Mouse (Mus musculus): ENCODE measurements around the gene Arhgap27. TPM values are rescaled to one million over a fixed set of nuclear protein-coding genes. Genes with fewer than 3 reads are reported as not detected.

Arhgap27 gene
- polyA plus RNA-seq, 1 experiment, result 122 TPM

DNA sequence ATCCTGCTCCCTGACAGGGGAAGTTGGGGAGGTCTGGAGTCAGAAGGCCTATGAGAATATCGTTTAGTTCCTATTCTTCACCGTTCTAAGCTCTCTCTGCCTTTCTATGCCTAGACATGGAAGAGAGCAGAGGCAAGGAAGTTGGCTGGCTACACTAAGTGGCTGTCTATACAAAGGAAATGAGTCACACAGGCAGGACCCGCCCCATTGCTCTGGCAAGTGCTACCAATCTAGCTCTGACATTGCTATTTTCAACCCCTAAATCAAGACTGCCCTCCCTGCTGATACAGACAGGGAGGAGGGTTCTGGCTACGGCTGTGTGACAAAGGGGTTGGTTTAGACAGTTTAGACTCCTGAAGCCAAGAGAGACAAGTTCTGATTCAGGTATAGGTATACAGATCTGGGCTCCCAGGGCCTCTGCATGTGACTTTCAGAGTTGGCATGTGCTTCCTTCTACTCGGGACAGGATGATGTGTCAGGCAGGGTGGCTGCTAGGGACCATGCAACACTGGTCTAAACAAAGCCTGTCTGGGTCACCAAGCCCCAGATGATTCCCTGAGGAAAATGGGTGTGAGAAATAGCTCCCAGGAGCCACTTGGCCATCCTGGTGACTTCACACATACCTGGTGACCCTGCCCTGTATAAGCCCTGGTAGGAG, 18.6 kb upstream of the Arhgap27 start:
- 0 out of 2 replicates have a peak overlapping the region, but pooled peaks have one; percentile 24 for H3K27ac ChIP-seq (ENCODE audit: insufficient read depth, low read depth, low read length)

DNA sequence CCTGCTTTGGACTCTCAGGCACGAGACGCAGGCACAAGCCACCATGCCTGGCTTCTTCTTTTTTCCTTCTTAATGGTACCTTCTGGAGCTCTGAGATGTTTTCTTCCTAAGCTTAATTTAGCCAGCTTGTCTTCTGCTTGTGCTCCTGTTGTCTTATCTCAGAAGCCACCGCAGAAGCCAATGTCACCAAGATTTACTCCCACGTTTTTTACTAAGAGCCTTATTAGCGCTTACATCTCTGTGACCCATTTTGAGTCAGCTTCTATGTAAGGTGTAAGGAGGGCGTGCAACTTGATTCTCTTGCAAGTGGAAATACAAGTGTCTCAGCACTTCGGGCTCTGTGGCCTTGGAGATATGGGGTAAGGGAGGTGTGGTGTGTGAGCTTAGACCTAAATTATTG, 18.0 kb upstream of the Arhgap27 start:
- H3K27me3 ChIP-seq (ENCODE audit: control insufficient read depth, insufficient read depth, low read length), result no peaks in the 10 kb centered on the region
- 0 out of 2 replicates have a peak overlapping the region, but pooled peaks have one; percentile 24 for H3K27ac ChIP-seq (ENCODE audit: insufficient read depth, low read depth, low read length)
- TF ChIP-seq POLR2A (IDR thresholded peaks at IDR 0.05; ENCODE audit: low read depth, low read length), result no peak
- TF ChIP-seq CTCF (IDR thresholded peaks at IDR 0.05; ENCODE audit: extremely low read depth, insufficient read length, insufficient replicate concordance, low read depth, low read length), result no peak
- WGBS, result 83% methylated on average over 7 of the region's 7 CpGs
- no peak overlapping the region for H3K4me3 ChIP-seq (ENCODE audit: low read depth, low read length)
- peaks cover 9% of the 10 kb centered on the region; the same call in 1 of the 2 replicates for H3K4me1 ChIP-seq (ENCODE audit: control insufficient read depth, insufficient read depth, insufficient read length, low read length)
- peaks cover 40% of the 10 kb centered on the region for H3K36me3 ChIP-seq (ENCODE audit: control insufficient read depth, insufficient read depth, low read length)

More for the DNA sequence above, 18.6 kb upstream of the Arhgap27 start:
- WGBS, result 28% methylated on average over 5 of the region's 5 CpGs
- peaks cover 39% of the 10 kb centered on the region for H3K36me3 ChIP-seq (ENCODE audit: control insufficient read depth, insufficient read depth, low read length)
- H3K4me1 ChIP-seq (ENCODE audit: control insufficient read depth, insufficient read depth, insufficient read length, low read length), result peaks cover 9% of the 10 kb centered on the region; the same call in 1 of the 2 replicates
- TF ChIP-seq CTCF (IDR thresholded peaks at IDR 0.05; ENCODE audit: extremely low read depth, insufficient read length, insufficient replicate concordance, low read depth, low read length) (no peak), POLR2A (IDR thresholded peaks at IDR 0.05; ENCODE audit: low read depth, low read length) (no peak)
- H3K27me3 ChIP-seq (ENCODE audit: control insufficient read depth, insufficient read depth, low read length), result no peaks in the 10 kb centered on the region
- no peak overlapping the region for H3K4me3 ChIP-seq (ENCODE audit: low read depth, low read length)

DNA sequence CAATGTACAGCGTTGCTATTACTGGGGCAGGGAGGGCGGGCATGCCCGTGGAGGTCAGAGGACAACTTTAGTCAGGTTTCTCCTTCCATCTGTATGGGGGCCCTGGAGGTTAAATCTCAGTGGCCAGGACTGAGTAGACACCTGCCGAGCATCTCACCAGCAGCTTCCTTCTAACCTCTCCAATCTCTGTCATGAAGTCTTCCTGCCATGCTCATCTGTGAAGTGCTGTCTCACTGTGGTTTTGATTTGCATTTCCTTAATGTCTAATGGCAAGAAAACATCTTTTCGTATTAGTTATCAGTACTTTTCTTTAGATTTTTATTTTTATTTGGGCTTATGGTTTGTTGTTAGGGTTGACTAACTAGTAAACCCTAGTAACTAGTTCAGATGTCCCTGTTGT, 17.0 kb upstream of the Arhgap27 start:
- Histone ChIP-seq H3K4me1 (ENCODE audit: control insufficient read depth, insufficient read depth, insufficient read length, low read length) (peaks cover 9% of the 10 kb centered on the region; the same call in 1 of the 2 replicates), H3K27ac (ENCODE audit: insufficient read depth, low read depth, low read length) (no peak overlapping the region), H3K36me3 (ENCODE audit: control insufficient read depth, insufficient read depth, low read length) (peaks cover 37% of the 10 kb centered on the region), H3K27me3 (ENCODE audit: control insufficient read depth, insufficient read depth, low read length) (no peaks in the 10 kb centered on the region), H3K4me3 (ENCODE audit: low read depth, low read length) (no peak overlapping the region)
- 84% methylated on average over 5 of the region's 5 CpGs for WGBS
- TF ChIP-seq POLR2A (IDR thresholded peaks at IDR 0.05; ENCODE audit: low read depth, low read length) (no peak), CTCF (IDR thresholded peaks at IDR 0.05; ENCODE audit: extremely low read depth, insufficient read length, insufficient replicate concordance, low read depth, low read length) (no peak)

- TF ChIP-seq CTCF (IDR thresholded peaks at IDR 0.05; ENCODE audit: extremely low read depth, insufficient read length, insufficient replicate concordance, low read depth, low read length), result no peak
- TF ChIP-seq POLR2A (IDR thresholded peaks at IDR 0.05; ENCODE audit: low read depth, low read length), result no peak
- no peak overlapping the region for H3K4me3 ChIP-seq (ENCODE audit: low read depth, low read length)
- peaks cover 49% of the 10 kb centered on the region for H3K36me3 ChIP-seq (ENCODE audit: control insufficient read depth, insufficient read depth, low read length)
- H3K4me1 ChIP-seq (ENCODE audit: control insufficient read depth, insufficient read depth, insufficient read length, low read length), result peaks cover 12% of the 10 kb centered on the region
- no peak overlapping the region for H3K27ac ChIP-seq (ENCODE audit: insufficient read depth, low read depth, low read length)
- 78% methylated on average over 6 of the region's 6 CpGs for WGBS
- H3K27me3 ChIP-seq (ENCODE audit: control insufficient read depth, insufficient read depth, low read length), result no peaks in the 10 kb centered on the region
These were observed 14.8 kb upstream of the Arhgap27 start for GRCm38 (mm10) chr11:103378341-103378740.

GRCm38 (mm10) chr11:103375772-103376171, 12.3 kb upstream of the Arhgap27 start:
- Histone ChIP-seq H3K4me3 (ENCODE audit: low read depth, low read length) (no peak overlapping the region), H3K27me3 (ENCODE audit: control insufficient read depth, insufficient read depth, low read length) (no peaks in the 10 kb centered on the region), H3K36me3 (ENCODE audit: control insufficient read depth, insufficient read depth, low read length) (peaks cover 57% of the 10 kb centered on the region), H3K4me1 (ENCODE audit: control insufficient read depth, insufficient read depth, insufficient read length, low read length) (peaks cover 3% of the 10 kb centered on the region), H3K27ac (ENCODE audit: insufficient read depth, low read depth, low read length) (no peak overlapping the region)
- TF ChIP-seq POLR2A (IDR thresholded peaks at IDR 0.05; ENCODE audit: low read depth, low read length), result no peak
- TF ChIP-seq CTCF (IDR thresholded peaks at IDR 0.05; ENCODE audit: extremely low read depth, insufficient read length, insufficient replicate concordance, low read depth, low read length), result no peak
- WGBS, result 67% methylated on average over 5 of the region's 5 CpGs

- no peak overlapping the region for H3K4me3 ChIP-seq (ENCODE audit: low read depth, low read length)
- TF ChIP-seq POLR2A (IDR thresholded peaks at IDR 0.05; ENCODE audit: low read depth, low read length) (no peak), CTCF (IDR thresholded peaks at IDR 0.05; ENCODE audit: extremely low read depth, insufficient read length, insufficient replicate concordance, low read depth, low read length) (no peak)
- H3K27ac ChIP-seq (ENCODE audit: insufficient read depth, low read depth, low read length), result no peak overlapping the region
- H3K27me3 ChIP-seq (ENCODE audit: control insufficient read depth, insufficient read depth, low read length), result no peaks in the 10 kb centered on the region
- 46% methylated on average over 1 of the region's 1 CpGs for whole genome bisulfite sequencing
- peaks cover 3% of the 10 kb centered on the region for H3K4me1 ChIP-seq (ENCODE audit: control insufficient read depth, insufficient read depth, insufficient read length, low read length)
- peaks cover 59% of the 10 kb centered on the region for H3K36me3 ChIP-seq (ENCODE audit: control insufficient read depth, insufficient read depth, low read length)
These were observed 11.8 kb upstream of the Arhgap27 start for GRCm38 (mm10) chr11:103375258-103375657.

GRCm38 (mm10) chr11:103373922-103374321, 10.4 kb upstream of the Arhgap27 start:
- WGBS, result 93% methylated on average over 9 of the region's 9 CpGs
- Histone ChIP-seq H3K27me3 (ENCODE audit: control insufficient read depth, insufficient read depth, low read length) (no peaks in the 10 kb centered on the region), H3K27ac (ENCODE audit: insufficient read depth, low read depth, low read length) (no peak overlapping the region), H3K4me1 (ENCODE audit: control insufficient read depth, insufficient read depth, insufficient read length, low read length) (peaks cover 3% of the 10 kb centered on the region), H3K4me3 (ENCODE audit: low read depth, low read length) (no peak overlapping the region), H3K36me3 (ENCODE audit: control insufficient read depth, insufficient read depth, low read length) (peaks cover 54% of the 10 kb centered on the region)
- TF ChIP-seq POLR2A (IDR thresholded peaks at IDR 0.05; ENCODE audit: low read depth, low read length) (no peak), CTCF (IDR thresholded peaks at IDR 0.05; ENCODE audit: extremely low read depth, insufficient read length, insufficient replicate concordance, low read depth, low read length) (no peak)

All from small intestine, adult 2 months (tissue).